In the genomic region with DNA sequence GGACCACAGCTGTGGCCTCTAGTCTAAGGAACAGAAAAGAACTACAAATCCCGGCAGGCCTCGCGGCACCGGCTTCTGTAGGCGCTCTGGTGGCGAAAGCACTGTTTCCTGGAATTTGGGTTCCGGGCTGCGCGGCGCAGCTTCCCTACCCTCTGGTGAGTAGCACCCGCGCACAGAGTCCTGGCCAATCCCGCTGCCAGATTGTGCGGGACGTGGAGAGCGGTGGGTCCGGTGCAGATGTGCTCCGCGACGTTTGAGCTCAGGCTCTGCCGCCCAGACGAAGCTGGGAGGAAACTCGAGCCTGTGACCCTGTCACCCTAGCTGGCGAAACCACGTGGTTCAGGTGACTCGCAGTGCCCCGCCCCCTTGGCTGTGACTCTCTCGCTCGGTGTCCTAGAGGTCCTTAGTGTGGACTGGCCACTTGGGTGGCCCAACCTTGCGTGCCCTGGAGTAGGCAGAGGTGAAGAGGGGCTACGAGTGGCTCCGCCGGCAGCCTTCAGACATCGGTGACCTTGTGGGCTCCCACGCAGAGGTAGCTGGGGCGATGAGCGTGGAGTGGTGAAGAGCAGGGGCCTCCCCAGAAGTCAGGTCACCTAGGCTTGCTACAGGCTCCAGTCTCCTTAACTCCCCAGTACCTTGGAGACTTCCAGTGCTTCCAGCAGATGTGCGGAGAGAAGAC, we compare ENCODE assay signal across 8 mouse cellular contexts. TPM values are rescaled to one million over a fixed set of nuclear protein-coding genes. Genes with fewer than 3 reads are reported as not detected.
DNase-seq lines count a peak whose midpoint lies in the region; ATAC-seq lines count a peak whose summit lies in the region.

Gene Adck1, plus strand, starts transcription at position 114 of the 679 bp plus-strand sequence.

- H3K4me1 ChIP-seq in heart, embryonic 13.5 days, result peaks cover 12% of the 10 kb centered on the region
- H3K4me1 ChIP-seq in liver, embryonic 12.5 days, result peaks cover 12% of the 10 kb centered on the region
- no peaks in the 10 kb centered on the region for H3K4me1 ChIP-seq in stomach, embryonic 15.5 days

- peak; percentile 75 for ATAC-seq in erythroid progenitor cell, adult 5-6 weeks (replicated peaks; ENCODE audit: low FRiP score, poor library complexity, severe bottlenecking)
- ATAC-seq in heart, embryonic 13.5 days (ENCODE audit: extremely low read depth, insufficient number of reproducible peaks, low FRiP score, low TSS enrichment), result peak; percentile 90
- ATAC-seq in liver, embryonic 12.5 days, result peak; percentile 96
- peak; percentile 97 for ATAC-seq in stomach, embryonic 15.5 days (ENCODE audit: insufficient read depth, low FRiP score, low read depth)

- H3K36me3 ChIP-seq in heart, embryonic 13.5 days, result no peaks in the 10 kb centered on the region
- no peaks in the 10 kb centered on the region for H3K36me3 ChIP-seq in liver, embryonic 12.5 days
- no peaks in the 10 kb centered on the region for H3K36me3 ChIP-seq in stomach, embryonic 15.5 days

- peak within 1 kb of the TSS; percentile 90 for H3K4me2 ChIP-seq in heart, embryonic 13.5 days
- H3K4me2 ChIP-seq in liver, embryonic 12.5 days, result peak within 1 kb of the TSS; percentile 84
- peak within 1 kb of the TSS; percentile 88 for H3K4me2 ChIP-seq in stomach, embryonic 15.5 days

- H3K9ac ChIP-seq in heart, embryonic 13.5 days, result peak within 1 kb of the TSS; percentile 85
- peak within 1 kb of the TSS; percentile 76 for H3K9ac ChIP-seq in liver, embryonic 12.5 days
- H3K9ac ChIP-seq in stomach, embryonic 15.5 days, result peak within 1 kb of the TSS; percentile 73

- DNase-seq in CD4-positive helper T cell, adult 2 months (ENCODE audit: low read depth, low spot score), result peak; percentile 88
- peak; percentile 76 for DNase-seq in brain, embryonic 18.5 days (ENCODE audit: low read depth, low spot score)
- peak; percentile 95 for DNase-seq in kidney, postnatal 10 days
- peak; percentile 81 to 82 for DNase-seq in natural killer cell, adult 2 months (ENCODE audit: low spot score in 2 of 2)

- peak within 1 kb of the TSS; percentile 60 for H3K27ac ChIP-seq in heart, embryonic 13.5 days (replicated peaks)
- peak within 1 kb of the TSS; percentile 77 for H3K27ac ChIP-seq in liver, embryonic 12.5 days
- peak within 1 kb of the TSS; percentile 49; the same call in 1 of the 2 replicates for H3K27ac ChIP-seq in stomach, embryonic 15.5 days

- H3K9me3 ChIP-seq in heart, embryonic 13.5 days, result no peaks in the 10 kb centered on the region
- no peaks in the 10 kb centered on the region for H3K9me3 ChIP-seq in liver, embryonic 12.5 days (replicated peaks)
- H3K9me3 ChIP-seq in stomach, embryonic 15.5 days, result no peaks in the 10 kb centered on the region

- H3K27me3 ChIP-seq in heart, embryonic 13.5 days (replicated peaks), result no peaks in the 10 kb centered on the region
- H3K27me3 ChIP-seq in liver, embryonic 12.5 days (replicated peaks), result no peaks in the 10 kb centered on the region
- no peaks in the 10 kb centered on the region for H3K27me3 ChIP-seq in stomach, embryonic 15.5 days (replicated peaks)

- WGBS in heart, embryonic 13.5 days, result under 1% methylated on average over 38 of the region's 38 CpGs
- WGBS in liver, embryonic 12.5 days (ENCODE audit: insufficient replicate concordance), result under 1% methylated on average over 38 of the region's 38 CpGs
- under 1% methylated on average over 38 of the region's 38 CpGs for WGBS in stomach, embryonic 15.5 days

- peak within 1 kb of the TSS; percentile 81 for H3K4me3 ChIP-seq in heart, embryonic 13.5 days
- H3K4me3 ChIP-seq in liver, embryonic 12.5 days, result peak within 1 kb of the TSS; percentile 69
- H3K4me3 ChIP-seq in stomach, embryonic 15.5 days (replicated peaks), result peak within 1 kb of the TSS; percentile 68

RNA-seq across cellular contexts. Expression of gene Adck1, which starts in this region (rescaled TPM):
- 1.4 TPM in 1 of 2 replicates, not detected in the other for total RNA-seq in erythroid progenitor cell, adult 5-6 weeks (2015; ENCODE audit: low replicate concordance)
- total RNA-seq in erythroid progenitor cell, adult 5-6 weeks (2017; ENCODE audit: low replicate concordance), result 0.53 TPM in 1 of 2 replicates, not detected in the other
- 16.0 and 18.9 TPM in 2 replicates for polyA plus RNA-seq in heart, embryonic 13.5 days (2015; fragmentation: Nextera tagmentation; extraction: Ambion mirVana)
- polyA plus RNA-seq in liver, embryonic 12.5 days (2016; fragmentation: Nextera tagmentation; extraction: Ambion mirVana), result 10.6 and 11.3 TPM in 2 replicates
- 15.0 and 16.0 TPM in 2 replicates for polyA plus RNA-seq in stomach, embryonic 15.5 days (2015; fragmentation: Nextera tagmentation; extraction: Ambion mirVana)

Comparison
In these comparisons a context has a peak if more than half of its experiments do, and no peak if none do; other contexts are left out.
1. Peak in every context shown above with its lines: DNase-seq, ATAC-seq, H3K4me3 ChIP-seq and H3K27ac ChIP-seq.